10 mouse cellular contexts compared by ENCODE assay signal in the genomic region with DNA sequence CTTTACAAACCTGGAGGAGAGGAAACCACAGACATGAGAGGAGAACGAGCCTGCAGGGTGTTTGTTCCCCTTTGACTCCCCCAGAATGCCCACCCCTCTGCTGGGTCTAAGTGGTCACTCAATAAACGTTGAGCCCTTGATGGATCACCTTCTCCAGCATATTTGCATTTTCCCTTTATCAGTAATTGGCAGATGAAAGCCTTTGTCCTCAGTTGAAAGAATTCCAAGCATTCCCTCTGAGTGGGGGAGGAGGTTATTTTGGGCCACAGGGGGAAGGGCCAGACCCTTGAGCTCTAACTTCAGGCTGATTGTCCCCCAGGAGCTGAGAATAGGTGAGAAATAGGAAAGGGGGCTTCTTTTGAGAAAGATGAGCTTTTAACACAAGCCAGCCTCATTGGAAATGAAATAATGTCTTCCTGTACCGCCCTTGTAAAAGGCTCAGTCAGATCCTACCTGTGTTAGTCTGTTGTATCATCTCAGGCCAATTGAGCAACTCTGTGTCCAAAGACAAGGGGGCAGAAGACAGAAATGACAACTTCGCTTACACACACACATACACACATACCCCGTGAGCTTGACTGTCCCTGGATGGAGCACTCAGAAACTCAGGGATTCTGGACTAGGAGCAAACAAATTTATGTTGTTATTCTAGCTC. TPM values are rescaled to one million over a fixed set of nuclear protein-coding genes. Genes with fewer than 3 reads are reported as not detected.
DNase-seq lines count a peak whose midpoint lies in the region; ATAC-seq and TF ChIP-seq lines count a peak whose summit lies in the region.
"Had no signal": no experiment of that assay in that cellular context is flagged by ENCODE, and none has a peak within 500 bp of the region (broad histone marks: within the 10 kb centered on the region; RNA-seq: fewer than 3 reads in every experiment).

No protein-coding gene starts in this region.

- peak overlapping the region; percentile 30; the same call in 1 of the 2 replicates for H3K27ac ChIP-seq in spleen, adult 2 months (ENCODE audit: insufficient read depth, low read length)
- no peak overlapping the region for H3K27ac ChIP-seq in intestine, embryonic 15.5 days

- no peaks in the 10 kb centered on the region for H3K36me3 ChIP-seq in spleen, adult 2 months (ENCODE audit: control insufficient read depth, insufficient read depth, low read length)
- H3K36me3 ChIP-seq in intestine, embryonic 15.5 days: no peaks in the 10 kb centered on the region

- no peak for TF ChIP-seq CTCF in spleen, adult 2 months (IDR thresholded peaks at IDR 0.05; ENCODE audit: extremely low read depth, insufficient read depth, insufficient read length, insufficient replicate concordance)

- no peaks in the 10 kb centered on the region for H3K9me3 ChIP-seq in intestine, embryonic 15.5 days

- 63% methylated on average over 5 of the region's 5 CpGs for WGBS in spleen, adult 2 months
- 39% methylated on average over 5 of the region's 5 CpGs for WGBS in intestine, embryonic 15.5 days

- ATAC-seq in intestine, embryonic 15.5 days: no peak

- peak; percentile 26 for DNase-seq in cerebellum, adult 9-11 months
- DNase-seq in cerebellum, adult 8-10 months: no peak
- DNase-seq in spleen, adult 2 months (ENCODE audit: low read depth in 1 of 2, low spot score in 2 of 2): no peak
- no peak for DNase-seq in spleen, postnatal 4 days (ENCODE audit: low spot score in 2 of 2)
- peak; percentile 33 for DNase-seq in testis, postnatal 10 days (ENCODE audit: low spot score)
- DNase-seq in left cerebral cortex, adult 11 months (ENCODE audit: low spot score): no peak
- DNase-seq in thymus, postnatal 4 days: no peak
- DNase-seq: layer of hippocampus, postnatal 36 days; thymus, postnatal 36 days had no signal

- H3K4me3 ChIP-seq in spleen, adult 2 months (ENCODE audit: extremely low read depth, insufficient read depth, insufficient read length): no peak overlapping the region
- H3K4me3 ChIP-seq in intestine, embryonic 15.5 days (replicated peaks): no peak overlapping the region

- TF ChIP-seq POLR2A in spleen, adult 2 months (IDR thresholded peaks at IDR 0.05; ENCODE audit: low read depth, low read length): no peak

- H3K4me1 ChIP-seq in spleen, adult 2 months (ENCODE audit: control insufficient read depth, insufficient read depth, insufficient read length): peaks cover 9% of the 10 kb centered on the region; the same call in 1 of the 2 replicates
- peaks cover 25% of the 10 kb centered on the region for H3K4me1 ChIP-seq in intestine, embryonic 15.5 days (replicated peaks)

- peak overlapping the region; percentile 3; the same call in 1 of the 2 replicates for H3K9ac ChIP-seq in intestine, embryonic 15.5 days

- H3K4me2 ChIP-seq in intestine, embryonic 15.5 days (replicated peaks): no peak overlapping the region

- H3K27me3 ChIP-seq in spleen, adult 2 months (ENCODE audit: control insufficient read depth, insufficient read depth, low read length): no peaks in the 10 kb centered on the region
- H3K27me3 ChIP-seq in intestine, embryonic 15.5 days (replicated peaks): no peaks in the 10 kb centered on the region

RNA-seq across cellular contexts. Expression of a gene that starts 1.9 kb away (rescaled TPM):
- 30.3 and 36.7 TPM in 2 replicates for polyA plus RNA-seq in spleen, adult 2 months (2012; rRNA removed)
- 27.2 and 29.4 TPM in 2 replicates for polyA plus RNA-seq in intestine, embryonic 15.5 days (2015; fragmentation: Nextera tagmentation; extraction: Ambion mirVana)

RNA-seq across cellular contexts. Expression of a gene that starts 23.4 kb away (rescaled TPM):
- polyA plus RNA-seq in spleen, adult 2 months (2012; rRNA removed): 52.3 and 83.0 TPM in 2 replicates
- 18.9 and 19.3 TPM in 2 replicates for polyA plus RNA-seq in intestine, embryonic 15.5 days (2015; fragmentation: Nextera tagmentation; extraction: Ambion mirVana)

RNA-seq across cellular contexts. Expression of a gene that starts 55.3 kb away (rescaled TPM):
- polyA plus RNA-seq in spleen, adult 2 months (2012; rRNA removed): not detected in 2 replicates
- 0.45 TPM in 1 of 2 replicates, not detected in the other for polyA plus RNA-seq in intestine, embryonic 15.5 days (2015; fragmentation: Nextera tagmentation; extraction: Ambion mirVana)

Comparison
In these comparisons a context has a peak if more than half of its experiments do, and no peak if none do; other contexts are left out.
1. DNase-seq: peak in cerebellum, adult 9-11 months (single experiment) and testis, postnatal 10 days (single experiment); none in cerebellum, adult 8-10 months (single experiment), spleen, adult 2 months (0 of 2), spleen, postnatal 4 days (0 of 2), left cerebral cortex, adult 11 months (single experiment) and thymus, postnatal 4 days (single experiment).